Mouse (Mus musculus) c-Kit-positive CD71-negative TER-119-negative erythroid progenitor cells, embryonic 14.5 days (primary cell): ENCODE data around the gene Chodl.

Experiments used
- DNase-seq: peaks from one replicate; pipeline ENCODE4 v3.0.0-alpha.2; 2013; ENCODE audit warnings: low read depth

Chodl gene

DNA sequence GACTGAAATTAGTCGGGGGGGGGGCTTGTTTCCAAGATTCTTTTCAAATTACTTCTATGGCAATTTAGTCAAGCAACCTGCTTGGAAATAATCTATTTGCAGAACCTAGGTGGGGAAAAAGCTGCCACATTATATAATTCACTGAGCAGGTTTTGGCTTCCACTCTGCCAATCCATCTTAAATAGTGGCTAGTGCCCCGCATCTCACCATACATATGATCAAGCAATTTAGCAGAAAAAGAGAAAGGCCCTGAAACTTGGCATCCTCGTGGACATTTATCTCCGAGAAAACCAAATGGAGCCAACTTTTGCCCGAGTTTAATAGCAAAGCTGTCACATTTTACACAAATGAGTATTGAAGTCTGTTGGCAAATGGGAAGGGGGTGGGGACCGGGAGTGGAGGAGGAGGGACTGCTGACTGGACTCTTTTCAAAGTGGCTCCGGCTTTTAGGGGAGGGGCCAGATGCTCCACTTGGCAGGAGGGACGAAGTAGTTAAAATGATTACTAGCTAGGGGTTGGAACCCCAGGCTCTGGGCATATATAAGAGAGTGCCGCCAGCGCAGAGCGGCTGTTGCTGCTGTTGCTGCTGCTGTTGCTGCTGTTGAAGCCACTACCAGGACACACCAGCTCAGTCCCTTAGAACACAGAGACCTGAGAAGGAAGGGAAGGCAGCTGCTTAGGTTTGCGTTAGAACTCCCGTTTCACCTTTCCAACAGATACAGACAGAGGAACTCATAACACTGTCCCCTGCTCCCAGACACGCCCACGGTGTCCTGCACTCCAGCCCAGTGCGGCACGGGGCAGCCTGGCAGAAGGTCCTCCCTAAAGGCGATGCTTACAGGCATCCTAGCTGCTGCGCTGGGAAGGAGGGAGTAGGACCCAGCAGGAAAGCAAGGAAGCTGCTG is at the start of gene Chodl:
Gene Chodl, plus strand, starts transcription at position 567 of the 905 bp plus-strand sequence.
- no peak for DNase-seq

GRCm38 (mm10) chr16:78922644-78923043 is 8.1 kb upstream of the Chodl start:
- no peak for DNase-seq

GRCm38 (mm10) chr16:78931287-78932025 is 708 bp downstream of the Chodl start:
- no peak for DNase-seq

GRCm38 (mm10) chr16:78934298-78934697 is 3.5 kb downstream of the Chodl start:
- no peak for DNase-seq

- no peak for DNase-seq
These were observed 7.0 kb downstream of the Chodl start for GRCm38 (mm10) chr16:78937755-78938154.

DNA sequence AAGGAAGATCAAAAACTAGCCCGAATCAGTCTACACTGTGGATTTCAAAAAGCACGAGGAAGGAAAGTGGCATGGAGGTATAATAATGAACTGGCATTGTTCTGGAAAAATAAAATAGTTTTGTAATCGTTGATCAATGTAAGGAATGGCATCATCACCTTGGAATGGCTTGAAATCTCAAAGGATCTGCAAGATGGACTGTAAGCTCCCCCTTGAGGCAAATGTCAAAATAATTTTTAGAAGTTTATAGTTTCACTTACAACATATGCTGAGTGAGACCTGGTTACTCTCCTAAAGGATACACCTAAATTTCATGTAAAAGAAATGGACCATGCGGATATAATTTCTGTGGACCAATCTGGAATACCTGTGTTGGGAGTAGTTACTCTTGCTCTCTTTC is 19.6 kb downstream of the Chodl start:
- DNase-seq: no peak

- DNase-seq: no peak
These were observed 26.7 kb downstream of the Chodl start for GRCm38 (mm10) chr16:78957434-78957833.

DNA sequence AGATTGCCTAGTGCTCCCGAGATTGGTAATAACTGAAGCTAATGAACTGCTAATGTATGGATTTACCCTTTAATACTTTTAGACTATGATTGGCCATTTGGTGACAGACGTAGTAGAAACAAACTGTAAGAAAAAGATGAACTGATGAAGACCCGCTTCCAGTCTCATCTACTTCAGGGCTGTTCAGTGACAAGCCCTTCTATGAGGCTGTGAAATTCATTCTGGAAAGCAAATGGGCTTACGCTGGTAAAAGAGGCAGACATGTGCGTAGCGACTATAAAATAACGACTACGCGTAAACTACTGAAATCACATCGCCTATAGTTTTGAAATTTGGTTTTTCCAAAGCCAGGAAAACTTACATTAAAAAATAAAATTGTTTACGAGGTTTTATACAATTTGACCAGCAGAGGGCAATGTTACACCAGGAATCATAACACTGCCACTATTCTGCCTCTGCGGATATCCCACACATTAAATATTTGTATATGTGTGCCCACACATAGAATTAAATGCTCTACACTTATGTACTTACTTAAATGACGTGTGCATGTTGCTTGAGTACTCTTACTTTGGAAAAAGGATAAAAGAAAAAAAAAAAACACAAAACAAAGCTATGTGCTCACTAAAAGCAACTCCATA is 38.5 kb downstream of the Chodl start:
- peak; percentile 10 for DNase-seq

DNA sequence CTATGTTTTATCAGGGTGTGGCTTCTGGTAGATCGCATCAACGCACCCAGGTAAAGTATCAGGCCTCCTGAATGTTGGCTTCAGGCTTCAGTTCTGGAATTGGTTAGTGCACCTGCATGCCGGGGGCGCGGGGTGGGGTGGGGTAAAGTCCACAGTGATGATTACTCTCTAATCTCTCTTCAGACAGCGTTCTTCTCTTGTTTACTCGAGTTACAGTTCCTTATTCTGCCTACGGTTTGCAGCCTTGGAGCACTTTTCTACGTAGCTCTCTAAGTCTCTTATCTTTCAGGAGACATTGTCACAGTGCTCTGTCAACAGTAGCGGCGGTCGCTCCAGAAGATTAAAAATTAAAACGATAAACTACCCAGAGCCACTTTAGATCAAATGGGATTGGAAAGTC is 43.4 kb downstream of the Chodl start:
- DNase-seq: no peak

DNA sequence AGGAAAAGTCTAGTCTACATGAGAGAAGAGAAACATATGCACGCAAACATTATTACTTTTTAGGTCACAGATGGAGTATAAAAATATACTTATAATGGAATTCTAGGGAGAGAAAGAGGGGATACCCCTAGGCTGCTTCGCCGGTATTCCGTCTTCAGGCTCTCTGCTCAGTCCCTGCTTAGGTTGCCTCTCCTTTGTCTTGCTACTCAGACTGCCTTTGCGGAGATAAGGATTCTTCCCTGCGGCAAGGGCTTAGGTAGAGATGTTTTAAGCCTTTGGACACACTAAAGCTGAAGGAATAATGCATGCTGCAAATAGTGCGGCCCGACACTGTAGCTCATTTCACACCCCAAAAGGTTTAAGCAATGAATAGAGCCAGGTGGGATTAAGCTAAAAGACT is 45.6 kb downstream of the Chodl start:
- DNase-seq: no peak
